Mouse (Mus musculus): ENCODE measurements around the gene Hltf.

Hltf gene

GRCm38 (mm10) chr3:20146884-20147395 lies 89.3 kb downstream of the Hltf start:
- DNase-seq (ENCODE audit: low spot score): no peak

- DNase-seq (ENCODE audit: low spot score): no peak
Measured at GRCm38 (mm10) chr3:20147647-20148046, 90.0 kb downstream of the Hltf start.

GRCm38 (mm10) chr3:20150511-20150910 lies 92.9 kb downstream of the Hltf start:
- DNase-seq (ENCODE audit: low spot score): no peak

GRCm38 (mm10) chr3:20151651-20152050 lies 94.0 kb downstream of the Hltf start:
- no peak for DNase-seq (ENCODE audit: low spot score)

- DNase-seq (ENCODE audit: low spot score): peak; percentile 66
Measured at GRCm38 (mm10) chr3:20154531-20155367, 97.1 kb downstream of the Hltf start, which contains the start of gene Gyg. Gyg (minus strand) TSS chr3:20155317.

GRCm38 (mm10) chr3:20155476-20155875 lies 97.9 kb downstream of the Hltf start:
- DNase-seq (ENCODE audit: low spot score): no peak

- no peak for DNase-seq (ENCODE audit: low spot score)
Measured at GRCm38 (mm10) chr3:20167487-20167886, 109.9 kb downstream of the Hltf start.
